Mouse (Mus musculus) cerebellum, adult (tissue): Measurements from ENCODE around the gene Zfp423.

Source experiments
- ATAC-seq: cut with Nextera tagmentation; 2 replicates; pipeline ENCODE4 v1.9.2; 2017; ENCODE audit warnings: mild to moderate bottlenecking, moderate library complexity, mixed read lengths; ENCODE audit not compliant: insufficient number of reproducible peaks, low FRiP score, low TSS enrichment

Zfp423 gene

DNA sequence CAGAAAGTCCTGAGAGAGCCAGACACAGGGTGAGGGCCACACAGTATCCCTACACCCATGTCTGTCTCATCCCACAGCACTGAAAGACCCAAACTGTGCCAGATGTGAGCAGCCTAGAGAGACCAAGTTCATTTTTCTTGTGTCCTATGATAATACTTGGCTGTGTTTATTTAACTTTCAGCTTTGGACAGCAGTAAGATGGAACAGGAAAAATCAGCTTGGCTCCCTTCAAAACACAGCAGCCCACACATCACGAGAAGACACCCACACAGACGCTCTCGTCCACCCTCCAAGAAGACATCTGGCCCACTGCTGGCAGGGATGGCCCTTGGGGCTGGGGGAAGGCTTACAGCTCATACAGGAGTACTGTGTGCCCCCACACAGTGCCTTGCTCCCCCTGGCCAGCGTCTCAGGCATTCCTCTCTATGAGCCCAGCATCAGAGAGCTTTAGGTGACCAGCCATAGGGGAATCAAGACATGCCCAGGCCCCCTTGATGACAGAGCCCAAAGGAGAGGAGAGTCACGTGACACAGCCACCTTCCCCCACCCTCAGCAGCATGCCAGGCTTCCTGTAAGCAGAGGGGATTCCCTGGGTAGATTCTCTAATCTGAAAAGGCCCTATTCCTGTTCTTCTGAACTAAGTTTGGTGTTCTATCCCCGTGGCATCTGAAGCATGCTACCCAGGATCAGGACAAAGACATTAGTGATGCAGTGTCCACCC, 45.0 kb downstream of the Zfp423 start:
- ATAC-seq = no peak

- ATAC-seq = no peak
These were observed 50.5 kb downstream of the Zfp423 start for GRCm38 (mm10) chr8:87908940-87909339.

GRCm38 (mm10) chr8:87905404-87905803, 54.0 kb downstream of the Zfp423 start:
- no peak for ATAC-seq

DNA sequence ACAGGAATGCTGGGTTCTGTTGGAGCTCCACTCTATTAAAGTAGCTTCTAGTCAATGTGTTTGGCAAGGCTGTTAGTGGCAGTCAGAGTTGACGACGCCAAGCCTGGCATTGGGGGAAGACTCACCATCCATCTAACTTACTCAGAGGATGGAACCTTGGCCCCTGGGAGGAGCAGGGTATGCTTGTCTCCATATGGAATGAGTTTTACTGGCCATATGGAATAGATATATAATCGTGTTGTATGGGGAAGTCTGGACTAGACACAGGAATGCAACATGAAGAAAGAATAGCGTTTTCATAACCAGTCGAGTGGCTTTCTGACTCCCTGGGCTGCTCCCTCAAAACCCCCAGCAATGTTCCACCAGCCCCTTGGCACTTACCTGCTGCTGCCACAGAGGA, 55.3 kb downstream of the Zfp423 start:
- ATAC-seq = no peak

GRCm38 (mm10) chr8:87895203-87896041, 64.0 kb downstream of the Zfp423 start:
- ATAC-seq = no peak

GRCm38 (mm10) chr8:87894287-87894686, 65.1 kb downstream of the Zfp423 start:
- no peak for ATAC-seq

- ATAC-seq = no peak
These were observed 65.8 kb downstream of the Zfp423 start for GRCm38 (mm10) chr8:87893547-87893946.

DNA sequence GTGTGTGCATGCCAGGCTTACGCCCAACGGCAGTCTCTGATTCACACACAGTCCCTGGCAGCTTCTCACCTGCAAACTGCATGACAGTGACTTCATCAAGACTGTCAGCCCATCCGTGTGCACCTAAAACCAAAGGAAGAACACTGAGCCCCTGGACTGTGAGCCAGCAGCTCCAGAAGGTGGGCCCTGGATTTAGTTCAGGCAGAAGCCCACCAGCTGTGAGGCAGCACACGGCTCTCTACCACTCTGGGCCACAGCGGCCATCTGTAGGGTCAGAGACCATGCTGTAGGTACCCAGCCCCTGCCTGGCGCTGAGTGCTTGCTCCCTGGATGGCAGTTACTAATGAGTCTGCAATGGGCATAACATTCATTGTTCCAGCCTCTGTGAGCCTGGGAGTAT, 66.5 kb downstream of the Zfp423 start:
- ATAC-seq = no peak

DNA sequence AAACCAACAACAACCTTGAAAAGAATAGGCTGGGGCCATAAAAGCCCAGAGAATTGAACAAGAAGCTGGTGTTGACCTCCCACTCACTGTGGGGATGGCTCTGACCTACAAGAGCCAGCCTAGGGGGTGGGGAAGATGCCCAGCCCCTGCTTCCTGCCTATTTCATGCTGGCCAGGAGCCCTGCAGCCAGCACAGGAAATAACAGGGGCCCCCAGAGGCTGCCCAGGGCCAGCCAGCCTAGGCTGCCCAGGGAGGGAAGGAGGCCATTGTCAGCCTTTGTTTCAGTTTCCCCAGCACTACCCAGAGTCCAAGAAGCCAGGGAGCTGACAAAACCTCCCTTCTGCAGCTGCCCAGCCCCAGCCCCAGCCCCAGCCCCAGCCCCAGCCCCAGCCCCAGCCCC, 67.5 kb downstream of the Zfp423 start:
- ATAC-seq = no peak

DNA sequence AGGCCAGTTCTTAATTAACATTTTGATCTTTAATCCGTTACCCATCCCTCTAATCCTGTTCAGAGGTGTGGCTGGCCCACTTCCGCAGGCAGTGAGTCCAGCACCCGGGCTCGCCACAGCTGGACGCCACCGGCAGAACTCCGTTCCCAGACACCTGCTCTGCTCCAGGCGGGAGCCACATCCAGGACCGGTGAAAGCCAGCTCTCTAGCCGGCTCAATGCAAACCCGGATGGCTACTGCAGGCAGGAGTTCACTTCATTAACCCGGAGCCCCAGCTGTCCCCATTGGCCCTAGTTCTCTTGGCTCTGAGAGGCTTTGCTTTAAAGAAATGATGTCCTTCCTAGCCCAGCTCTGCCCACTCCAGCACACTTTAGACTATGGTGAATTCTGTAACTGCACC, 71.4 kb downstream of the Zfp423 start:
- no peak for ATAC-seq

DNA sequence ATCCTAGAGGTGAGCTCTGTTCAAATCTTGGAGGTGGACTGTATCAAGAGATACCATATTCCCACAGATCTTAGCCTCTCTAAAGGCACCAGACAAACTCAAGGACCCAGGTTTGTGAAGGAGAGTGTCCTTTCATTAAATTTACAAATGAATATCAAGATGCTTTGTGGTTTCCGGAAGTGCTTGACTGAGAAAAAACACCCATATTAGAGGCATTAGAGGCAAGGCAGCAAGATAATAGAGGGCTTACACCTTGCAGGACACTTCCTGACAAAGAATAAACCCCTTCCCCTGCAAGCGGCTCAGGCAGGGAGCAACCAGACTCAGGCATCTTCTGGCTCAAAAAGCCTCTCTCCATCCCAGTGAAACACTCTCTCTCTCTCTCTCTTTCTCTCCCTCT, 78.3 kb downstream of the Zfp423 start:
- ATAC-seq = no peak

DNA sequence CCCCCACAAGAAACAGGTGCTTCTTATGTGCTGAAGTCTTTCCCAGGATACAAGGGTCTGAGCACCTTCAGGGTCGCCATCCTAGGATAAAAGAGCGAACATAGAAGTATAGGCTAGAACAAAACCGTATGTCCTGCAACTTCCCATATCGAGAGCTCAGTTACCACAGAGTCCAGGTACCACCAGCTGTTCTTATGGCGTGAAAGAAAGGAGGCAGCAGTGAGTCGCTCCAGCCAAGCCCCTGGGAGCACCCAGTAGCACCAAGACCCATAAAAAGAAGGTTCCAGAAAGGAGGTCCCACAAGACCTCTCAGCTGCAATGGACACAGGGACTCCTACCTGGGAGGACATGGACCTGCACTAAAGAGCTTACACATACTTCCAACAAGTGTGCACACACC, 83.5 kb downstream of the Zfp423 start:
- no peak for ATAC-seq

- no peak for ATAC-seq
These were observed 83.9 kb downstream of the Zfp423 start for GRCm38 (mm10) chr8:87875452-87875851.

- no peak for ATAC-seq
These were observed 86.3 kb downstream of the Zfp423 start for GRCm38 (mm10) chr8:87872987-87873550.

GRCm38 (mm10) chr8:87872356-87872930, 87.0 kb downstream of the Zfp423 start:
- no peak for ATAC-seq

DNA sequence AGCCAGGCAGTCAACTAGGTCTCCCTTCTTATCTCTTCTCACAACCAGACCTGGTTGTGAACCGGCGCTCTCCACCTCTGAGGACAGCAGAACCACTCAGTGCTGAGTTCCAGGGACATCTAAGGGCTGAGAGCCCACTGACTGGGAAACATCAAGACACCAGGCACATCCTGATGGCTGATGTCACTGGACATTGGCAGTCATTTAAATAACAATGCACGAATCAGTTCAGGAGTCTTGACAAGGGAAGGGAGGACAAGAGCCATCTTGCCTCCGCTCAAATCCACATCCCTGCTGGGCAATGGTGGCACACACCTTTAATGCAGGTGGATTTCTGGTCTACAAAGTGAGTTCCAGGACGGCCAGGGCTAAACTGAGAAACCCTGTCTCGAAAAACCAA, 92.8 kb downstream of the Zfp423 start:
- ATAC-seq = no peak

- ATAC-seq = no peak
These were observed 95.2 kb downstream of the Zfp423 start for GRCm38 (mm10) chr8:87864236-87864635.

DNA sequence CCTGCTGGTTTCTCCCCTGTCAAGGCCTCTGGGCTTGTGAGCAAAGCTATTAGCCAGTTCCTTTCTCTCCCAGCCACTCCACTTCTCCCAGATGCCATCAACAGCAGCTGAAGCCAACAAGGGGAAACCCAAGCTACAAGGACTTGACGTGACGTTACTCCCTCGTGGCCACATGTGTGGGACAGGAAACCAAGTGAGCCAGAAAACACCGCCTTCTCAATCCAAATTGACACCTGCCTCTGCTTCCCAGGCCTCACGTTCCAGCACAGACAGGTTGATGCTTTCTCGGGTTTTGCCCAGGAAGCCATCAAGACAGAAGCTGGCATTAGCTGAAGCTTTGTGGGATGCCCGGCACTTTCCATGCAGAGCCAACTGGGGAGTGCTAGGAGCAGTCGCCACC, 96.3 kb downstream of the Zfp423 start:
- ATAC-seq = no peak

DNA sequence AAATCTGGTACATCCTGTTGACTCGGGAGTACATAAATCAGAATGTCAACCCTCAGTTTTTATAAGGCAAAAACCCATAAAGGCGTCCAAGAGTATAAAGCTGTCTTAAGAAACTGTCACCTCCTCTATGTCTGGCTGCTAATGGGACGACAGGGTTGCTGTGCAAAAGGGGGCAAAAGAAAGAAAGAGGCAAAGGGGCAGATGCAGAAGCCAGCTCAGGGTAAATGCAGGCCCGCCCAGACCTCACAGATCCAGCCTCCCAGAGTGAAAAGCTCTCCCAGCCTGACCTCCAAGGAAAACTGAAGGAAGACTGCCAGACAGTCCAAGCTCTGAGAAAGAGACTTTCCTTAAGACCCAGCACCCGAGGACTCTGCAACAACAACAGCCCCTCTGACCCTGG, 97.7 kb downstream of the Zfp423 start:
- ATAC-seq = no peak

- no peak for ATAC-seq
These were observed 98.5 kb downstream of the Zfp423 start for GRCm38 (mm10) chr8:87860905-87861304.

GRCm38 (mm10) chr8:87851871-87852270, 107.5 kb downstream of the Zfp423 start:
- no peak for ATAC-seq
